Mouse (Mus musculus) CH12.LX (cell line): ENCODE data around the gene Plce1. TPM values are rescaled to one million over a fixed set of nuclear protein-coding genes. Genes with fewer than 3 reads are reported as not detected.

ENCODE experiments used
- DNase-seq: peaks from one replicate; pipeline ENCODE4 v3.0.0-alpha.2; 2013; ENCODE audit errors: extremely low read depth
- H3K27ac ChIP-seq: 2 replicates; pipeline ENCODE4 v1.5.1; 2012; ENCODE audit warnings: low read depth, mild to moderate bottlenecking, control low read depth, moderate library complexity; ENCODE audit not compliant: insufficient read depth
- H3K27me3 ChIP-seq: replicated peaks from 2 replicates; pipeline ENCODE3; 2012; ENCODE audit warnings: inconsistent platforms
- H3K36me3 ChIP-seq, 2 experiments: replicated peaks in 1 of 2; 2 replicates each; pipeline versions ENCODE3 to v1.6.1; 2012; ENCODE audit warnings: inconsistent platforms in 1 of 2, low read length in 1 of 2, mild to moderate bottlenecking in 1 of 2, mixed read lengths in 1 of 2, moderate library complexity in 1 of 2; ENCODE audit not compliant: control insufficient read depth in 1 of 2, insufficient read depth in 1 of 2
- H3K4me1 ChIP-seq, 2 experiments: 2 replicates each; pipeline ENCODE4 v1.6.1; 2012; ENCODE audit warnings: inconsistent platforms in 1 of 2, moderate library complexity in 1 of 2; ENCODE audit not compliant: insufficient read depth in 2 of 2, control insufficient read depth in 1 of 2
- H3K4me2 ChIP-seq: 2 replicates; pipeline ENCODE4 v1.6.1; 2012; ENCODE audit warnings: low read depth, mild to moderate bottlenecking, control low read depth; ENCODE audit not compliant: poor library complexity, insufficient read depth, severe bottlenecking
- H3K4me3 ChIP-seq, 3 experiments: fragments of 150-350 bp in 1 of 3; sonication (generic) in 1 of 3; replicated peaks in 1 of 3; 2 replicates each; pipeline versions ENCODE3 to v1.5.1; 2011 to 2012; ENCODE audit warnings: low read depth in 2 of 3, low read length in 2 of 3, mild to moderate bottlenecking in 2 of 3, moderate library complexity in 2 of 3, control low read depth in 1 of 3, improper control_type of control experiment in 1 of 3, inconsistent platforms in 1 of 3, mixed read lengths in 1 of 3; ENCODE audit not compliant: poor library complexity in 1 of 3
- H3K79me2 ChIP-seq: replicated peaks from 2 replicates; pipeline ENCODE4 v1.6.1; 2012; ENCODE audit warnings: mild to moderate bottlenecking, moderate library complexity; ENCODE audit not compliant: control insufficient read depth, poor library complexity, insufficient read depth, severe bottlenecking; ENCODE audit errors: extremely low read depth
- H3K9ac ChIP-seq: 2 replicates; pipeline ENCODE4 v1.6.1; 2012; ENCODE audit warnings: low read depth, mild to moderate bottlenecking, control low read depth, moderate library complexity; ENCODE audit not compliant: insufficient read depth
- H3K9me3 ChIP-seq: replicated peaks from 2 replicates; pipeline ENCODE3; 2012; ENCODE audit warnings: low read length, inconsistent platforms, mixed read lengths
- CHD1 ChIP-seq: IDR thresholded peaks from 2 replicates; pipeline ENCODE4 v1.6.1; 2012; ENCODE audit warnings: low read depth, low read length, improper control_type of control experiment, inconsistent platforms
- CHD2 ChIP-seq: IDR thresholded peaks from 2 replicates; pipeline ENCODE4 v1.6.1; 2011; ENCODE audit warnings: low read length, improper control_type of control experiment
- CTCF ChIP-seq, 2 experiments: IDR thresholded peaks in 1 of 2; conservative IDR thresholded peaks in 1 of 2; 2 replicates each; pipeline ENCODE4 v1.5.1; 2011 to 2012; ENCODE audit warnings: low read depth in 2 of 2, low read length in 2 of 2, improper control_type of control experiment in 1 of 2, inconsistent platforms in 1 of 2, mild to moderate bottlenecking in 1 of 2, moderate library complexity in 1 of 2
- E2F4 ChIP-seq: IDR thresholded peaks from 2 replicates; pipeline ENCODE4 v1.6.1; 2011; ENCODE audit warnings: low read depth, low read length, improper control_type of control experiment; ENCODE audit not compliant: insufficient replicate concordance
- ELF1 ChIP-seq: IDR thresholded peaks from 2 replicates; pipeline ENCODE4 v1.6.1; 2014; ENCODE audit warnings: low read depth, mild to moderate bottlenecking, inconsistent platforms, low read length, improper control_type of control experiment
- GABPA ChIP-seq: IDR thresholded peaks from 2 replicates; pipeline ENCODE4 v1.6.1; 2012; ENCODE audit warnings: low read depth, low read length, improper control_type of control experiment, inconsistent platforms; ENCODE audit not compliant: insufficient replicate concordance
- HCFC1 ChIP-seq: IDR thresholded peaks from 2 replicates; pipeline ENCODE4 v1.6.1; 2012; ENCODE audit warnings: low read depth, mild to moderate bottlenecking, inconsistent platforms, low read length, improper control_type of control experiment
- IRF4 ChIP-seq: IDR thresholded peaks from 2 replicates; pipeline ENCODE4 v1.6.1; 2014; ENCODE audit warnings: low read depth, mild to moderate bottlenecking, inconsistent platforms, low read length, improper control_type of control experiment
- JUN ChIP-seq: IDR thresholded peaks from 2 replicates; pipeline ENCODE4 v1.6.1; 2011; ENCODE audit warnings: low read depth, mild to moderate bottlenecking, low read length, improper control_type of control experiment, moderate library complexity; ENCODE audit not compliant: insufficient read depth
- KAT2A ChIP-seq: IDR thresholded peaks from 2 replicates; pipeline ENCODE4 v1.6.1; 2012; ENCODE audit warnings: low read length, improper control_type of control experiment, inconsistent platforms; ENCODE audit not compliant: insufficient replicate concordance
- MAFK ChIP-seq: IDR thresholded peaks from 2 replicates; pipeline ENCODE4 v1.6.1; 2011; ENCODE audit warnings: low read length, improper control_type of control experiment; ENCODE audit not compliant: insufficient replicate concordance
- MAX ChIP-seq: IDR thresholded peaks from 2 replicates; pipeline ENCODE4 v1.6.1; 2011; ENCODE audit warnings: low read length, improper control_type of control experiment
- MAZ ChIP-seq: IDR thresholded peaks from 2 replicates; pipeline ENCODE4 v1.6.1; 2012; ENCODE audit warnings: low read depth, mild to moderate bottlenecking, inconsistent platforms, low read length, improper control_type of control experiment, moderate library complexity
- MXI1 ChIP-seq: IDR thresholded peaks from 2 replicates; pipeline ENCODE4 v1.6.1; 2011; ENCODE audit warnings: mild to moderate bottlenecking, low read depth, low read length, improper control_type of control experiment
- PAX5 ChIP-seq: IDR thresholded peaks from 2 replicates; pipeline ENCODE4 v1.6.1; 2012; ENCODE audit warnings: low read length, inconsistent platforms, mixed read lengths
- POLR2A ChIP-seq: IDR thresholded peaks from 2 replicates; pipeline ENCODE4 v1.6.1; 2011; ENCODE audit warnings: low read depth, mild to moderate bottlenecking, improper control_type of control experiment, low read length
- SMC3 ChIP-seq: IDR thresholded peaks from 2 replicates; pipeline ENCODE4 v1.6.1; 2011; ENCODE audit warnings: low read depth, low read length, improper control_type of control experiment
- TBP ChIP-seq: conservative IDR thresholded peaks from 2 replicates; pipeline ENCODE4 v1.6.1; 2011; ENCODE audit warnings: low read depth, low read length, improper control_type of control experiment
- TCF12 ChIP-seq: IDR thresholded peaks from 2 replicates; pipeline ENCODE4 v1.6.1; 2014; ENCODE audit warnings: low read depth, mild to moderate bottlenecking, inconsistent platforms, low read length, improper control_type of control experiment
- UBTF ChIP-seq: IDR thresholded peaks from 2 replicates; pipeline ENCODE4 v1.6.1; 2012; ENCODE audit warnings: low read depth, mild to moderate bottlenecking, inconsistent platforms, low read length, improper control_type of control experiment, moderate library complexity
- USF2 ChIP-seq: conservative IDR thresholded peaks from 2 replicates; pipeline ENCODE4 v1.6.1; 2011; ENCODE audit warnings: low read depth, low read length, improper control_type of control experiment
- ZMIZ1 ChIP-seq: IDR thresholded peaks from 2 replicates; pipeline ENCODE4 v1.6.1; 2012; ENCODE audit warnings: low read depth, mild to moderate bottlenecking, inconsistent platforms, low read length, improper control_type of control experiment
- ZNF384 ChIP-seq: IDR thresholded peaks from 2 replicates; pipeline ENCODE4 v1.6.1; 2012; ENCODE audit warnings: low read depth, low read length, improper control_type of control experiment, inconsistent platforms
- dilution Hi-C: fragments of 300-500 bp; cut with MboI; formaldehyde crosslinking; loops from 2 replicates; pipeline ENCODE4 v1.14.3; 2020; ENCODE audit warnings: low sequenced_read_pairs; ENCODE audit not compliant: extremely low pct_unique_long_range_greater_than_20kb, extremely low pct_ligation_motif_present
- in situ Hi-C: fragments of 300-500 bp; cut with MboI; formaldehyde crosslinking; loops from 3 replicates; pipeline ENCODE4 v1.14.3; 2019; ENCODE audit warnings: low sequenced_read_pairs, low pct_ligation_motif_present, low pct_unique_long_range_greater_than_20kb, mixed read lengths
- polyA plus RNA-seq: library from polyadenylated mRNA; unstranded; fragments of >175 nt; gene quantifications from 2 replicates; pipeline ENCODE4 v1.2.1, GENCODE M21; 2012; ENCODE audit warnings: low read depth; ENCODE audit not compliant: insufficient read length
- total RNA-seq, 2 experiments: library from RNA; depleted of rRNA; stranded (reverse); fragments of 300-350 nt in 1 of 2; fragments of >200 nt in 1 of 2; gene quantifications; 2 replicates each; pipeline ENCODE4 v1.2.3; 2012 to 2014

The Plce1 gene
- total and polyA plus RNA-seq, 3 experiments: under 0.01 to 0.13 (median 0.05) TPM

GRCm38 (mm10) chr19:38566752-38567151, 85.8 kb downstream of the Plce1 start:
- H3K79me2 ChIP-seq: no peaks in the 10 kb centered on the region
- H3K4me1 ChIP-seq: peaks cover 0 to 10% of the 10 kb centered on the region in 2 experiments; a peak in 1 of 4 replicates
- no peak overlapping the region for H3K9ac ChIP-seq
- H3K36me3 ChIP-seq: no peaks in the 10 kb centered on the region
- in situ Hi-C loops: loop anchor here (25.0 kb wide), 1 partner anchor 196 kb away; no protein-coding TSS in a partner anchor
- H3K4me3 ChIP-seq: no peak overlapping the region
- no peak for DNase-seq
- no peaks in the 10 kb centered on the region for H3K9me3 ChIP-seq
- dilution Hi-C loops: no loop called here
- H3K27me3 ChIP-seq: no peaks in the 10 kb centered on the region
- H3K4me2 ChIP-seq: no peak overlapping the region
- no peak for TF ChIP-seq GABPA
- no peak for TF ChIP-seq IRF4
- TF ChIP-seq JUN: no peak
- no peak for TF ChIP-seq ZNF384
- no peak for TF ChIP-seq ZMIZ1
- no peak for TF ChIP-seq PAX5
- TF ChIP-seq ELF1: no peak
- no peak for TF ChIP-seq E2F4
- TF ChIP-seq CHD1: no peak
- no peak for TF ChIP-seq MAFK
- TF ChIP-seq POLR2A: no peak
- no peak for TF ChIP-seq UBTF
- TF ChIP-seq HCFC1: no peak
- TF ChIP-seq USF2: no peak
- no peak overlapping the region for H3K27ac ChIP-seq

- Histone ChIP-seq H3K27me3 (no peaks in the 10 kb centered on the region), H3K36me3 (no peaks in the 10 kb centered on the region), H3K27ac (no peak overlapping the region), H3K4me3 (no peak overlapping the region), H3K4me1 (peaks cover 0 to 10% of the 10 kb centered on the region in 2 experiments; a peak in 1 of 4 replicates), H3K79me2 (no peaks in the 10 kb centered on the region), H3K9ac (no peak overlapping the region), H3K4me2 (no peak overlapping the region), H3K9me3 (no peaks in the 10 kb centered on the region)
- TF ChIP-seq TCF12: no peak
- no peak for TF ChIP-seq MAX
- TF ChIP-seq MAZ: no peak
- TF ChIP-seq SMC3: no peak
- no peak for TF ChIP-seq PAX5
- no peak for TF ChIP-seq USF2
- TF ChIP-seq CHD1: no peak
- no peak for TF ChIP-seq TBP
- no peak for TF ChIP-seq KAT2A
- no peak for TF ChIP-seq CTCF (conservative IDR thresholded peaks at IDR 0.05 in 1 of 2, IDR thresholded peaks at IDR 0.05 in 1 of 2; ENCODE audit: low read depth in 2 of 2, low read length in 2 of 2)
- TF ChIP-seq HCFC1: no peak
- TF ChIP-seq CHD2: no peak
- no peak for TF ChIP-seq MXI1
- TF ChIP-seq UBTF: no peak
- TF ChIP-seq ELF1: no peak
- dilution Hi-C loops: no loop called here
- in situ Hi-C loops: loop anchor here (25.0 kb wide), 1 partner anchor 195 kb away; no protein-coding TSS in a partner anchor
- DNase-seq: peak; percentile 20
Measured at GRCm38 (mm10) chr19:38567331-38567730, 86.4 kb downstream of the Plce1 start.
